Mouse (Mus musculus): ENCODE data around the gene Pigk.
A peak's percentile ranks its signal among the peaks of the same experiment; 100 is the strongest.

The Pigk gene

GRCm38 (mm10) chr3:152896111-152896510, 182.2 kb downstream of the Pigk start:
- DNase-seq (ENCODE audit: low read depth, low spot score), result no peak

DNA sequence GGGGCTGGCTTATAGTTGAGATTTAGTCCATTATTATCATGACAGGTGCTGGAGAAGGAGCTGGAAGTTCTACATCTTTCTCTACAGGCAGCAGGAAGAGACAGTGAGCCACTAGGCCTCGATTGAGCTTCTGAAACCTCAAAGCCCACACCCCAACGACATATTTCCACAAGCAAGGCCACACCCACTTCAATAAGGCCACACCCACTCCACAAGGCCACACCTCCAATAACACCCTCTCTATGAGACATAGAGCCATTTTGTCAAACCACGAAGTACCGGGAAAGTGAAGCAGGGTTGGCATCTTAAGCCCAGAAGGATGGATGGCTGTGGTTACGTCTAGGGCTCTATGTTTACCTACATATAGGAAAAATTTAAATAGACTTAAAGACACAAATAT, 183.3 kb downstream of the Pigk start:
- DNase-seq (ENCODE audit: low read depth, low spot score), result no peak

DNA sequence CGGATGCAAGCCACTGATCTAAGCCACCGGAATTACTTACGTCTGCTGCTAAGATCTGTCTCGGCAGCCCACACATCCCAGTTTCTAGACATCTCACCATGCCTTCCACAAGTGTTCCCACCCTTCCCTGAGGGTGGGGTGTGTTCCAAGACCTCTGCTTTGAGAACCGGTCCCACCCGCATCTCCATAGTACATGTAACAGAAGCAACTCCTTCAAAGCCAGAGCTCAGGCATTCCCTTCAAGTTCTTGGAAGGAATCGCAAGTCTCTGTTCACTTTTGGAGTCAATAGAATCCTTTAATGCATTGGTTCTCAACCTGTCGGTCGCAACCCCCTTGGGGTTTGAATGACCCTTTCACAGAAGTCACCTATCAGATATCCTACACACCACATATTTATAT, 185.0 kb downstream of the Pigk start:
- no peak for DNase-seq (ENCODE audit: low read depth, low spot score)

DNA sequence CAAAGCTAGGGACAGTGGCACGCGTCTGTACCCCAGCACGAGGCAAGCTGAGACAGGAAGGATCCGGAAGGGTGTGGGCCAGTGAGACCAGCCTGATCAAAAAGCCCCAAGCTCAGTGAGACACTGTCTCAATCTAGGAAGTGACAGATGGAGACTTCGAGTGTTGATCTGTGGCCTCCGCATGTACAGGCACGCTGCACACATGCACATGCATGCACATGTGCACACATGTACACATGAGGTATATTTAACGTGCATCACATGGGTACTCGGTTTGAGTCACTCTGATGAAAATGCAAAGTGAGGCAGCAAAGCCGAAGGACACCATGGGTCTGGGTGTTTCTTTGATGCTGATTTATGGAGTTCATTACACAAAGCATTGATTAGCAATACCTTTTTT, 191.1 kb downstream of the Pigk start:
- DNase-seq (ENCODE audit: low read depth, low spot score), result no peak

DNA sequence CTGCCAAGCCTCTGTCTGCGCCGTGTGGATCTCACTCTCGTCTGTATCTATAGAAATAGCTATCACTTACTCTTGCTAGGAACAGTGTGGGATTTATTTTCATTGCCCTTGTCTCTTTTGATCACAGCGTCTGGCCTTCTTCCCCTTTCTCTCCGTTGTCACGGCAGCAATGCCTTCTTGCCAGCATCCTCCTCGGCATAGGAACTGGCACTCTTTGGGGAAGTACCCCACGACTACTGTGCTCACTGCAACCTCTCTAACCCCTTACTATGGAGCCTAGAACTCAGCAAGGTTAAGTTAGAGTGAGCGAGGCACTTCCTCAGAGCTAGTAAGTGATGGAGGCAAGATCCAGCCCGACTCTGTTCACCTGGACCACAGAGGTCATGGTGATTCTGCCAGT, 191.9 kb downstream of the Pigk start:
- DNase-seq (ENCODE audit: low read depth, low spot score), result no peak

- DNase-seq (ENCODE audit: low read depth, low spot score), result peak; percentile 6
Measured at GRCm38 (mm10) chr3:152907087-152907486, 193.2 kb downstream of the Pigk start.

GRCm38 (mm10) chr3:152907683-152908082, 193.8 kb downstream of the Pigk start:
- peak; percentile 16 for DNase-seq (ENCODE audit: low read depth, low spot score)

GRCm38 (mm10) chr3:152911578-152911977, 197.7 kb downstream of the Pigk start:
- no peak for DNase-seq (ENCODE audit: low read depth, low spot score)

- no peak for DNase-seq (ENCODE audit: low read depth, low spot score)
Measured at GRCm38 (mm10) chr3:152912216-152913101, 198.6 kb downstream of the Pigk start.

DNA sequence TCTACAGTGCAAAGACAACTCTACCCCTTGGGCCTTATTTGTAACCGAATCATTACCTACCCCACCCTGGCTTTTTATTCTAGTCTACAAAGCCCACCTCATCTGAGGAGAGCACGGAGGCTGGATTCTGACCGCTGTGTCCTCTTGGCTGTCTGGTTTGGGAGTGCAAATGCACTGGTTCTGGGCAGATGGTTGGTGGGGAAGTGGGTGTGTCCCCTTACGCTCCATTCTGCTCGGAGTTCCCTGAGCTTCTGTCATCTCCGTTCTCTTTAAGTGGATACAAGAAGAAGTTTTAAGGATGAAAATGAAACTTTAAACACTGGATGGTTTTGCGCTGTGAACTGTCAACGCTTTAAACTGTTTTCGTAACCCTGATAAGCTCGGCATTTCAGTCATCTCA, 199.2 kb downstream of the Pigk start:
- DNase-seq (ENCODE audit: low read depth, low spot score), result no peak

DNA sequence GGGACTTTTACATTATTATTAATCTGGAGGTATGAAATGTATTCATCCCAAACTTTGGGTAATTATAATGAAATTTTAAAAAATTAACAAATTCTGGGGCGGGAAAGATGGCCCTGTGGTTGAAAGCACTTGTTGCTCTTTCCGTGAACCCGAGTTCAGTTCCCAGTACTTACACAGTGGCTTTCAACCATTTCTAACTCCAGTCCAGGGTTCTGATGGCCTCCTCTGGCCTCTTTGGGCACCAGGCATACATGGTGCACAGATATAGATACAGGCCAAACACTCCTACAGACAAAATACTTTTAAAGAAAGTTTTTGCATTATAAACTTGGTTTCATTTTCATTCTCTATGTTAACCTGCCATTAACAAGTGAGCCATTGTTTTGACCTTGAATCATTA, 199.7 kb downstream of the Pigk start:
- DNase-seq (ENCODE audit: low read depth, low spot score), result no peak

DNA sequence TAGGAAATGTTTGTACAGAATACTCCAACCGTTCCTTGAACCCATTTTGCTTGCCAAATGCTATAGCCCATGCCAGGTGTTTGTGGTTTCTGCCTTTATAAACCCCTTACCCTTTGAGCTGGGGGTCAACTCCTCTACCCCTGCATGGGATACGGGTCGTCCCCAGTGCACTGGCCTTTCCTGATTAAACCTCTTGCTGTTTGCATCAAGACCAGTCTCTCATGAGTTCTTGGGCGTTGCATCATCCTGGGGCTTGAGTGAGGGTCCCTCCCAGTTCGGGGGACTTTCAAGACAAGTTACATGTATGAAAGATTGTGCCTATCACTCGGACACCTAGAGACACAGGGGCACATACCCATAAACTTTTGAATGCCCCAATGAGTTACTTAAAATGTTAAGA, 200.5 kb downstream of the Pigk start:
- DNase-seq (ENCODE audit: low read depth, low spot score), result no peak

DNA sequence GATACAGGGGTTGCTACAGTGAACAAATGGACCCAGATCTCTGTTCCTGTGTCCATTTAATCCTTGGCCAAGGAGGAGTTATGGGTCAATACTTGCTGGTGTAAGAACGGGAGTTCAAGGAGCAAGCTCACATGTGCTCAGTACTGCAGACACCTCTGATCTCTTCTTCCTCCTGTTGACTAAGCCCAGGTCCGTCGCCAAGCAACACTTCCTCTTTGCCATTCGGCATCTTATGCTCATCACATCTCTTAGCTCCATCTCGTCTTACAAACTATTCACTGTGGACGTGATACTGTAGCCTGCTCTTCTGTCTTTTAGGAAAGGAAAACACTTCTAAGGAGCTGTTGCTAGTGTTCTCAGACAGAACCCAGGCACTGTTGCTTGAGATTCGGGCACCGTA, 203.7 kb downstream of the Pigk start:
- no peak for DNase-seq (ENCODE audit: low read depth, low spot score)

DNA sequence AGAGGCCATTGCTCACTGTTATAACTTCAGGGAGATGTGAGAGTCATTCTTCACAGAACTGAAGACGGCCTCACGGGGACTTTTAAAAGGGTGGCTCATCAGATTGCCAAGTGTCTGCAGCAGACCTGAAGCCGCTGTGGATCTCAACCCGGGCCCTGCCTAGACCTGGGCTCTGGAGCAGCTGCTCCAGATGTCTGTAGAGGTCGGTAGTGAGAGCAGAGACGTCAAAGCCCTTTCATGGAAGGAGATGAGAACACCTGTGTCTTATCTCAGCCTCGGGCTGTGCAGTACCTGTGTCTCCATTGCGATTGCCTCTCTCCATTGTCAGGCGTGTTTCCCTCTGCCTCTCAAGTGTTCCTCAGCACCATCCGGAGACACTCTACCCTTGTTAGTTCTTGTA, 205.2 kb downstream of the Pigk start:
- DNase-seq (ENCODE audit: low read depth, low spot score), result no peak

GRCm38 (mm10) chr3:152920365-152920764, 206.5 kb downstream of the Pigk start:
- DNase-seq (ENCODE audit: low read depth, low spot score), result peak; percentile 37

DNA sequence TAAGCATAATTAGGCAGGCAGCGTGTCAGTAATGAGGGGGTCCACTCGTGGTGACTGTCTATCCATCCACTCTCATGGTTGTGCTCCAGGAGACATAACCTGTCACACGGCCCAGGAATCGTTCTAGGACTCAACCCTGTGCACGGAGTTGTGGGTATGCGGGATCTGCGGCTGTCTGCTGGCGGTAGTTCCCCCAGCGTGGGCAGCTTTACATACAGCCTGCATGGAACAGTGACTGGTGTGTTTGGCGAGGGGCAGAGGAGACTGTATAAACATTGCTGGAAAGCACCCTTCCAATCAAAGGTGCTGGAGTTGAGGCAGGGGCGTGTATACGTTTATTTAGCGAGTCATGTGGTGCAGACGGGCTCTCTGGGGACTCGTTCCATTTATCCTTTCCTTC, 209.6 kb downstream of the Pigk start:
- peak; percentile 4 for DNase-seq (ENCODE audit: low read depth, low spot score)

GRCm38 (mm10) chr3:152925364-152925763, 211.5 kb downstream of the Pigk start:
- DNase-seq (ENCODE audit: low read depth, low spot score), result no peak

GRCm38 (mm10) chr3:152926166-152926565, 212.3 kb downstream of the Pigk start:
- DNase-seq (ENCODE audit: low read depth, low spot score), result no peak

DNA sequence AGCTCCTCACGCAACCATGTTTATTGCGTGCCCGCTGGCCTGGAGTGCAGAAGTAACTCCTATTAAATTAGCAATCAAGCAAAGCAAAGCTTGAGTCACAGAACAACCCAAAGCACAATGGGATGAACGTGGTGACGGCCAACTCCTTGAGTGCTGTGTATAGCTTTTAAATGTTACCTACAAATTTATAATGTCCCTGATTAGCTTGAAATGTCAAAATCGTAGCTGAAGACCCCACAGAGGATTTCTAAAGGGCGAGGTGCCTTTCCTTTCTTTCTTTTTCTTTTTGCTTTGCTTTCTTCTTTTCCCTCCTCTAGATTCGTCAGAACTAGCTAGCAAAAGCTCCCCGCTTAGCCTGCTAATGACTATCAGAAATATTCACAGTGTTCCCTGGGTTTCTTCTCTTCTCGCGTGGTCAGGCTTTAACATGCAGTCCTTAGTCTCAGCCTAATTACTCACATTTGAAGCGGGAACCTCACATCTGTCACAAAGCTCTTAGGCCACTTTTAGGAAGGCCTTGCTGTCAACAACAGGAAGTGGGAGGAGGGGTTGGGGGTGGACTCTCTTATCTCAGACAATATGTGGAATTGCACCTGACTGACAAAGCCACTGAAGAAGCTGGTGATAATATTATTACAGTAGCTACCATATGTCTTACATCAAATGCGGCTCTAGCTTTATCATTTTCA, 214.5 kb downstream of the Pigk start:
- DNase-seq (ENCODE audit: low read depth, low spot score), result no peak

DNA sequence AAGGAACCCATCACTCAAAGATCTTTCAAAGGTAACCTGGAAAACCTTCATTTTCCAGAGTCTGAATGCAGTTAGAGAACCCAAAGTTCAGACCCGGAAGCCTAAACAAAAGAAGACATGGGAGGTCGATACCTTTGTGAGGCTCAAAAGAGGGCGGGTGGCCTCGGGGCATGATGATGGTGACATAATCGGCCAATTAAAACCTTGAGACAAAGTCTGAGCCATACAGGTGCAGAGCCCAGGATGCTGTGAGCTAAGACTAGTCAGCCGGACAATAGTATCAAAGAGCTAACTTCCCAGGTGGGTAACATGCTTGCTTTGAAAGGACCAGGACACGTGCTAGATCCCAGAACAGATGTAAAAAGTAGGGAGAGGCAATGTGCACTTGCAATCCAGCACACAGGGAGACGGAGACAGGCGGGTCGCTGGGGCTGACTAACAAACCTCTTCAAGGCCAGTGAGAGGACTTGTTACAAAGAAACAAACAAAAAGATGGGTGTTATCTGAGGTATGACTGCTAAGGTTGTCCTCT, 215.4 kb downstream of the Pigk start:
- no peak for DNase-seq (ENCODE audit: low read depth, low spot score)

GRCm38 (mm10) chr3:152929788-152930281, 215.9 kb downstream of the Pigk start:
- peak; percentile 20 for DNase-seq (ENCODE audit: low read depth, low spot score)

DNA sequence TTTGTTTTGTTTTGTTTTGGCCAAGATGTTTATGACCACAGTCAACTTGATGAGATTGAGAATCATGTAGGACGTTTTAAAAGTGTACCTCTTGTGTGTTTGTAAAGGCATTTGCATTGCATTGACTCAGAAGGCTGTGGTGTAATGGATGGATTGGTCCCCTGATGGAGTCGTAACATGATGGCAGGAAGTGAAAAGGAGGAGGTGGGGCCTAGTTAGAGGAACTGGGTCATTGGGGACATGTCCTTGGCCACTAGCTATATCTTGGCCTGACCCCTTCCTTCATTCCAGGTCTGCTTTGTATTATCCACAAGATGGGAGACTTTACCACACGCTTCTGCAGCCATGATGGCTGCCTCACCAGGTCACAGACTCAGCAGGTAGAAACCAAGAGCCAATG, 217.5 kb downstream of the Pigk start:
- DNase-seq (ENCODE audit: low read depth, low spot score), result no peak

- no peak for DNase-seq (ENCODE audit: low read depth, low spot score)
Measured at GRCm38 (mm10) chr3:152932096-152932495, 218.2 kb downstream of the Pigk start.
